Mouse (Mus musculus): Measurements from ENCODE around the gene Oas3.

DNA sequence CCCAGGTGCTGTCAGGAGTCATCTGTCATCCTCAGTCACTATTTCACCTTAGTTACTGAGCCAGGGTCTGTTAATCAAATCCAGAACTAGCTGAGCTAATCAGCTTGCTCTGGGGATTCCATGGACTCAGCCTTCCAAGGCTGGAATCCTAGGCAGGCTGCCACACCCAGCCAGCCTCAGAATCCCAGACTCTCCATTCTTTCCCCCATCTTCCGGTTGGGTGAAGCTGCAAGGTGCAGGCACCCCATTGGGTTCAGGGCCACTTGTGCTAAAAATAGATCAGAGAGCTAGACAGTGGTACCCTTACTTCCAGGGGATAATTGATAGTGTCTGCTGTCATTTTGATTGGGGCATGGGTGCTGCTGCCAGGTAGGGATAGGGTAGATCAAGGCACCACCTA, 44.7 kb downstream of the Oas3 start:
- TF ChIP-seq CTCF (IDR thresholded peaks at IDR 0.05; ENCODE audit: insufficient read depth, low read depth, low read length) (no peak), POLR2A (IDR thresholded peaks at IDR 0.05; ENCODE audit: insufficient read depth, low read depth, low read length) (no peak)

Measured in olfactory bulb, adult 2 months (tissue).